Mouse (Mus musculus) testis, adult 2 months (tissue): ENCODE results near the gene Vopp1.

ENCODE experiments used
- CTCF ChIP-seq: fragments of 200-500 bp; IDR thresholded peaks from 2 replicates; pipeline ENCODE4 v1.5.1; 2012; ENCODE audit warnings: low read depth, mild to moderate bottlenecking, inconsistent platforms, low read length, moderate library complexity; ENCODE audit not compliant: control insufficient read depth, insufficient read depth, insufficient replicate concordance
- POLR2A ChIP-seq: fragments of 200-500 bp; IDR thresholded peaks from 2 replicates; pipeline ENCODE4 v1.6.1; 2012; ENCODE audit warnings: low read depth, mild to moderate bottlenecking, inconsistent platforms, low read length, moderate library complexity; ENCODE audit not compliant: control insufficient read depth

- no peak for TF ChIP-seq CTCF
- TF ChIP-seq POLR2A = no peak
These were observed 2.1 kb downstream of the Vopp1 start for GRCm38 (mm10) chr6:57822648-57823410.
